Mouse (Mus musculus): ENCODE measurements around the gene Ccdc34.

DNA sequence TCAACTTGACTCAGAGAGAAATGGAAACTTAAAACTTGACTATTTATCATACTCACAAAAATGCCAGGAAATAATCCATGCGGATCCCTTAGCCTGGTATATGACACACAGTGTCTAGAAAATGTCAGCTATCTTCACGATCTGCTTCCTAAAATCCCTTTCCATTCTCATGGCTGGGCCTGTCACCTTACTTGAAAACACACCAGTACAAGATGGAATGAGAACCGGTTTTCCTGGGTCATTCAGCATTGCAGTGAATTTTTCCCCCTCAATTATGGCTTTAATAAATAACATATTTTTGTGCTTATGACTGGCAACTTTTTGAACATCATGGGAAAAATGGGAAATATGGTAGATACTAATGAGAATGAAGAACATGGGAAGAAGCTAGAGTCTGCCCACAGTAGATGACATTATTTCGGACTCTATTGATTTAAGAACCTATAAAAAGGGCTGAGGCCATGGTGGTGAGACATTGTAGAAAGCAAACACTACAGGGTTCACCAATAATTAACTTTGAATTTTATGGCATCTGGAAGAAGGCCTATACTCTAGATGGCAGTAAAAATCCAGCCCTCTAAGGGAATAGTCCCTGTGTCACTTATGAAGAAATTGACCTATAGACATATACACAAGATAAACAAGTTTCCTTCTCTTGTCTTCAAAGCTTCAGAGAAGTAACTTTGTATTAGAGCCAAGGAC, 171.2 kb downstream of the Ccdc34 start:
- TF ChIP-seq CTCF (conservative IDR thresholded peaks at IDR 0.05; ENCODE audit: insufficient read depth, insufficient read length, low read depth, low read length) (no peak), POLR2A (IDR thresholded peaks at IDR 0.05; ENCODE audit: low read depth, low read length) (no peak)
